11 mouse cellular contexts compared by ENCODE assay signal in genomic region chr11:90367894-90368860, GRCm38 (mm10). TPM values are rescaled to one million over a fixed set of nuclear protein-coding genes. Genes with fewer than 3 reads are reported as not detected.
DNase-seq lines count a peak whose midpoint lies in the region; ATAC-seq and TF ChIP-seq lines count a peak whose summit lies in the region.
"Had no signal": no experiment of that assay in that cellular context is flagged by ENCODE, and none has a peak within 500 bp of the region (broad histone marks: within the 10 kb centered on the region; RNA-seq: fewer than 3 reads in every experiment).

No protein-coding gene starts in this region.

- no peak for DNase-seq in heart, adult 18-20 months
- DNase-seq in liver, adult 2 months (ENCODE audit: extremely low read depth, low read depth, low spot score) = no peak
- DNase-seq in liver, postnatal 0 days = no peak
- no peak for DNase-seq in intestine, embryonic 14.5 days (ENCODE audit: low spot score)
- DNase-seq in layer of hippocampus, postnatal 14 days (ENCODE audit: low spot score in 2 of 2) = no peak
- DNase-seq: adrenal gland, postnatal 10 days; cerebellum, adult 18-20 months; left cerebral cortex, postnatal 4 days had no signal

- H3K36me3 ChIP-seq in heart, embryonic 11.5 days (ENCODE audit: control insufficient read depth, insufficient read depth, low read length) = no peaks in the 10 kb centered on the region
- no peaks in the 10 kb centered on the region for H3K36me3 ChIP-seq in liver, adult 2 months (ENCODE audit: control insufficient read depth, insufficient read depth, low read length)
- no peaks in the 10 kb centered on the region for H3K36me3 ChIP-seq in liver, postnatal 0 days (replicated peaks; ENCODE audit: insufficient read depth, low read length)
- no peaks in the 10 kb centered on the region for H3K36me3 ChIP-seq in intestine, embryonic 14.5 days (ENCODE audit: control insufficient read depth, insufficient read depth, low read length)
- no peaks in the 10 kb centered on the region for H3K36me3 ChIP-seq in limb, embryonic 15.5 days
- no peaks in the 10 kb centered on the region for H3K36me3 ChIP-seq in forebrain, embryonic 12.5 days (replicated peaks)

- H3K4me3 ChIP-seq in heart, embryonic 11.5 days (ENCODE audit: low read depth, low read length) = no peak overlapping the region
- H3K4me3 ChIP-seq in liver, adult 2 months (ENCODE audit: insufficient read depth, low read depth, low read length) = no peak overlapping the region
- no peak overlapping the region for H3K4me3 ChIP-seq in liver, postnatal 0 days (ENCODE audit: low read depth, low read length)
- no peak overlapping the region for H3K4me3 ChIP-seq in intestine, embryonic 14.5 days (ENCODE audit: low read depth, low read length)
- no peak overlapping the region for H3K4me3 ChIP-seq in limb, embryonic 15.5 days
- H3K4me3 ChIP-seq in forebrain, embryonic 12.5 days (replicated peaks) = no peak overlapping the region

- H3K79me2 ChIP-seq in liver, adult 2 months (ENCODE audit: control insufficient read depth, insufficient read depth, low read length) = peaks cover 20% of the 10 kb centered on the region; the same call in 1 of the 2 replicates

- H3K9ac ChIP-seq in heart, embryonic 11.5 days (ENCODE audit: low read depth, low read length) = no peak overlapping the region
- H3K9ac ChIP-seq in liver, adult 2 months (ENCODE audit: low read depth, low read length) = no peak overlapping the region
- H3K9ac ChIP-seq in liver, postnatal 0 days (replicated peaks) = no peak overlapping the region
- H3K9ac ChIP-seq in intestine, embryonic 14.5 days (ENCODE audit: low read length) = no peak overlapping the region
- H3K9ac ChIP-seq in limb, embryonic 15.5 days = no peak overlapping the region
- H3K9ac ChIP-seq in forebrain, embryonic 12.5 days = no peak overlapping the region

- TF ChIP-seq EP300 in liver, postnatal 0 days (IDR thresholded peaks at IDR 0.05; ENCODE audit: low read depth) = no peak

- ATAC-seq in heart, embryonic 11.5 days (replicated peaks; ENCODE audit: insufficient number of reproducible peaks, low FRiP score, low TSS enrichment) = no peak
- ATAC-seq in liver, postnatal 0 days = no peak
- ATAC-seq in intestine, embryonic 14.5 days (replicated peaks; ENCODE audit: low FRiP score, low TSS enrichment, low read depth) = no peak
- no peak for ATAC-seq in limb, embryonic 15.5 days (ENCODE audit: insufficient number of reproducible peaks, low FRiP score, low TSS enrichment, low read depth)
- ATAC-seq in forebrain, embryonic 12.5 days (ENCODE audit: low FRiP score) = no peak

- H3K27me3 ChIP-seq in heart, embryonic 11.5 days (ENCODE audit: control insufficient read depth, insufficient read depth, low read length) = peaks cover 2% of the 10 kb centered on the region; the same call in 1 of the 2 replicates
- H3K27me3 ChIP-seq in liver, adult 2 months (ENCODE audit: control insufficient read depth, insufficient read depth, low read length) = no peaks in the 10 kb centered on the region
- H3K27me3 ChIP-seq in liver, postnatal 0 days (ENCODE audit: insufficient read depth, low read length) = no peaks in the 10 kb centered on the region
- no peaks in the 10 kb centered on the region for H3K27me3 ChIP-seq in intestine, embryonic 14.5 days (replicated peaks; ENCODE audit: control insufficient read depth, insufficient read depth, low read length)
- no peaks in the 10 kb centered on the region for H3K27me3 ChIP-seq in limb, embryonic 15.5 days
- H3K27me3 ChIP-seq in forebrain, embryonic 12.5 days = peaks cover 26% of the 10 kb centered on the region; the same call in 1 of the 2 replicates

- WGBS in heart, embryonic 11.5 days (ENCODE audit: insufficient replicate concordance) = 52% methylated on average over 14 of the region's 14 CpGs
- WGBS in liver, adult 2 months = 88% methylated on average over 14 of the region's 14 CpGs
- WGBS in liver, postnatal 0 days (ENCODE audit: insufficient replicate concordance) = 75% methylated on average over 14 of the region's 14 CpGs
- WGBS in intestine, embryonic 14.5 days = 80% methylated on average over 14 of the region's 14 CpGs
- WGBS in limb, embryonic 15.5 days = 60% methylated on average over 14 of the region's 14 CpGs
- 69% methylated on average over 14 of the region's 14 CpGs for WGBS in forebrain, embryonic 12.5 days

- TF ChIP-seq CTCF in liver, adult 2 months (IDR thresholded peaks at IDR 0.05; ENCODE audit: low read depth, low read length) = no peak
- no peak for TF ChIP-seq CTCF in liver, postnatal 0 days (IDR thresholded peaks at IDR 0.05; ENCODE audit: low read depth)

- peaks cover 41% of the 10 kb centered on the region for H3K4me1 ChIP-seq in heart, embryonic 11.5 days (ENCODE audit: control insufficient read depth, insufficient read depth, low read length)
- peaks cover 58% of the 10 kb centered on the region for H3K4me1 ChIP-seq in liver, adult 2 months (ENCODE audit: control insufficient read depth, insufficient read depth, low read length)
- H3K4me1 ChIP-seq in liver, postnatal 0 days (ENCODE audit: insufficient read depth) = peaks cover 42% of the 10 kb centered on the region
- peaks cover 32% of the 10 kb centered on the region for H3K4me1 ChIP-seq in intestine, embryonic 14.5 days (replicated peaks; ENCODE audit: control insufficient read depth, insufficient read depth, low read length)
- peaks cover 40% of the 10 kb centered on the region for H3K4me1 ChIP-seq in limb, embryonic 15.5 days
- H3K4me1 ChIP-seq in forebrain, embryonic 12.5 days = peaks cover 39% of the 10 kb centered on the region

- no peak overlapping the region for H3K4me2 ChIP-seq in heart, embryonic 11.5 days
- no peak overlapping the region for H3K4me2 ChIP-seq in liver, postnatal 0 days (ENCODE audit: low read depth, low read length)
- H3K4me2 ChIP-seq in intestine, embryonic 14.5 days (ENCODE audit: low read length) = no peak overlapping the region
- no peak overlapping the region for H3K4me2 ChIP-seq in limb, embryonic 15.5 days
- H3K4me2 ChIP-seq in forebrain, embryonic 12.5 days = no peak overlapping the region

- no peak for TF ChIP-seq POLR2A in liver, adult 2 months (IDR thresholded peaks at IDR 0.05; ENCODE audit: extremely low read depth, insufficient read depth, low read length)

- no peaks in the 10 kb centered on the region for H3K9me3 ChIP-seq in heart, embryonic 11.5 days (replicated peaks; ENCODE audit: control insufficient read depth, low read length)
- no peaks in the 10 kb centered on the region for H3K9me3 ChIP-seq in liver, postnatal 0 days (ENCODE audit: low read length)
- H3K9me3 ChIP-seq in intestine, embryonic 14.5 days (ENCODE audit: control insufficient read depth, low read length) = no peaks in the 10 kb centered on the region
- no peaks in the 10 kb centered on the region for H3K9me3 ChIP-seq in limb, embryonic 15.5 days
- no peaks in the 10 kb centered on the region for H3K9me3 ChIP-seq in forebrain, embryonic 12.5 days

- H3K27ac ChIP-seq in heart, embryonic 11.5 days (ENCODE audit: low read depth, low read length) = peak overlapping the region; percentile 82
- H3K27ac ChIP-seq in liver, adult 2 months (replicated peaks; ENCODE audit: insufficient read depth, low read depth, low read length) = peak overlapping the region; percentile 26; the same call in 1 of the 2 replicates
- H3K27ac ChIP-seq in liver, postnatal 0 days (ENCODE audit: low read depth) = no peak overlapping the region; the same call in 1 of the 2 replicates
- peak overlapping the region; percentile 91 for H3K27ac ChIP-seq in intestine, embryonic 14.5 days (ENCODE audit: low read depth)
- peak overlapping the region; percentile 83; the same call in 1 of the 2 replicates for H3K27ac ChIP-seq in limb, embryonic 15.5 days
- no peak overlapping the region for H3K27ac ChIP-seq in forebrain, embryonic 12.5 days

RNA-seq across cellular contexts. Expression of gene Hlf, which starts 22.5 kb away (rescaled TPM):
- polyA plus RNA-seq in heart, embryonic 11.5 days (2014; fragmentation: Nextera tagmentation; extraction: Ambion mirVana) = 1.4 and 2.1 TPM in 2 replicates
- total RNA-seq in heart, adult 18-20 months (2021) = 10 to 100 TPM; 11.3 TPM
- total RNA-seq in liver, adult 2 months (2014; rRNA removed) = 12.1 and 13.7 TPM in 2 replicates
- 18.3 and 25.2 TPM in 2 replicates for polyA plus RNA-seq in liver, adult 2 months (2012; rRNA removed)
- polyA plus RNA-seq in liver, postnatal 0 days (2015; fragmentation: Nextera tagmentation; extraction: Ambion mirVana) = 8.8 and 9.6 TPM in 2 replicates
- 0.92 and 1.2 TPM in 2 replicates for polyA plus RNA-seq in intestine, embryonic 14.5 days (2014; fragmentation: Nextera tagmentation; extraction: Ambion mirVana)
- polyA plus RNA-seq in limb, embryonic 15.5 days (2015; fragmentation: Nextera tagmentation; extraction: Ambion mirVana) = 2.6 and 3.1 TPM in 2 replicates
- total RNA-seq in layer of hippocampus, postnatal 14 days (2021) = 10 to 100 TPM; 31.8 to 40.4 TPM
- 2.2 and 3.3 TPM in 2 replicates for polyA plus RNA-seq in forebrain, embryonic 12.5 days (2016; fragmentation: Nextera tagmentation; extraction: Ambion mirVana)

Comparison
In these comparisons a context has a peak if more than half of its experiments do, and no peak if none do; other contexts are left out.
1. H3K27ac ChIP-seq: peak in heart, embryonic 11.5 days (single experiment), liver, adult 2 months (single experiment), intestine, embryonic 14.5 days (single experiment) and limb, embryonic 15.5 days (single experiment); none in liver, postnatal 0 days (single experiment) and forebrain, embryonic 12.5 days (single experiment).